Comparison of ENCODE assay signal across 8 mouse cellular contexts in the genomic region with DNA sequence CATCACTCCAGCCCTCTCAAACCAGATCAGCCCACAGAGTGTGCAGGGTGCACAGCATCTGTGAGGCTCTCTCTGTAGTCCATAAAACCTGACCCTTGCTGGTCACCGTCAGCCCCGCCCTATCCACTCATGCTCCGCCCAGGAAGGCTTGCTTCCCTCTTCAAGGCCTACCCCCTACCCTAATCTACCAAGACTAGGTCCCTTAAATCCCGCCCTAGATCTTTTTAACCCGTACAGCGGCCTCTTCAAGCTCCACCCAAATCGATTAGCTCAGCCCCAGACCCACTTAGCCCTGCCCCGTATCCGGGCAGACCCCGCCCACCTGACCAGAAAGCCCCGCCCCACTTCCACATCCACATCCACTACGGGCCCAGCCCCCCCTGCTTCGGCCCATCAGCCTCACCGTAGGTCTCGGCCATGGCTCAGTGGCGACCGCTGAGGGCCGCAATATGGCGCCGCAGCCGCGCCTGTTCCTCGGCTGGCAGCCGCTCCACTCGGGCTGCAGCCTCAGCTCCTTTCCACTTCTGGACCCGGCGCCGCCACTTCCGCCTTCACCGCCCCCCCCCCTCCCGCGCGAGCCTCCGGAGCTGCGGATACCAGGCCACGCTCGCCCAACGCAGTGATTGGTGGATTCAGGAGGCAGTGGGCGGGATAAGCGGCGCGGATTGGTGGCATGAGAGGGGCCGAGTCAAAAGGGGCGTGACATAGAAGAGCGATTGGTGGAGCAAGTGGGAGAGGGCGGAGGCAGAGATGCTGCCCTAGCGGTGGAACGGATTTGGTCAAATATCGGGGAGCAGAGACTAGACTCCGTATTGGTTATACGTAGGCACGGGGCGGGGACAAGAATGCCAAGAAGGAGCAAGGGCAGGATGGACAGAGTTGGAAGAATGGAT. TPM values are rescaled to one million over a fixed set of nuclear protein-coding genes. Genes with fewer than 3 reads are reported as not detected.
A peak's percentile ranks its signal among the peaks of the same experiment; 100 is the strongest.
DNase-seq lines count a peak whose midpoint lies in the region; ATAC-seq lines count a peak whose summit lies in the region.

A gene (minus strand): TSS at position 573 of the 893 bp plus-strand sequence.

- no peaks in the 10 kb centered on the region for H3K27me3 ChIP-seq in heart, embryonic 10.5 days (ENCODE audit: insufficient read depth, poor library complexity, severe bottlenecking)
- H3K27me3 ChIP-seq in kidney, embryonic 15.5 days: no peaks in the 10 kb centered on the region

- H3K4me3 ChIP-seq in heart, embryonic 10.5 days: peak within 1 kb of the TSS; percentile 76
- H3K4me3 ChIP-seq in kidney, embryonic 15.5 days (replicated peaks): peak within 1 kb of the TSS; percentile 70

- H3K27ac ChIP-seq in heart, embryonic 10.5 days: peak within 1 kb of the TSS; percentile 92
- peak within 1 kb of the TSS; percentile 97 for H3K27ac ChIP-seq in kidney, embryonic 15.5 days

- peaks cover 3% of the 10 kb centered on the region; the same call in 1 of the 2 replicates for H3K4me1 ChIP-seq in heart, embryonic 10.5 days
- peaks cover 28% of the 10 kb centered on the region for H3K4me1 ChIP-seq in kidney, embryonic 15.5 days

- peak; percentile 96 for ATAC-seq in erythroblast, adult 5-6 weeks (replicated peaks; ENCODE audit: low FRiP score, poor library complexity, severe bottlenecking)
- ATAC-seq in kidney, embryonic 15.5 days (replicated peaks; ENCODE audit: low FRiP score): peak; percentile 98
- peak; percentile 97 for ATAC-seq in monocyte, adult 5-6 weeks (replicated peaks; ENCODE audit: insufficient number of reproducible peaks, low FRiP score, low TSS enrichment, poor library complexity, severe bottlenecking)

- under 1% methylated on average over 53 of the region's 53 CpGs for WGBS in heart, embryonic 10.5 days
- WGBS in kidney, embryonic 15.5 days: under 1% methylated on average over 53 of the region's 53 CpGs

- peak within 1 kb of the TSS; percentile 56 for H3K4me2 ChIP-seq in kidney, embryonic 15.5 days

- H3K9ac ChIP-seq in kidney, embryonic 15.5 days: peak within 1 kb of the TSS; percentile 61

- no peaks in the 10 kb centered on the region for H3K9me3 ChIP-seq in heart, embryonic 10.5 days
- no peaks in the 10 kb centered on the region for H3K9me3 ChIP-seq in kidney, embryonic 15.5 days (replicated peaks)

- peak; percentile 97 for DNase-seq in B cell, adult 2 months
- DNase-seq in brain, adult 2 months (ENCODE audit: low read depth, low spot score): peak; percentile 100
- peak; percentile 100 for DNase-seq in heart, embryonic 10.5 days (ENCODE audit: low spot score)
- peak; percentile 99 for DNase-seq in liver
- DNase-seq in spleen, postnatal 4 days (ENCODE audit: low spot score in 2 of 2): peak; percentile 99

- peaks cover 26% of the 10 kb centered on the region for H3K36me3 ChIP-seq in heart, embryonic 10.5 days
- peaks cover 24% of the 10 kb centered on the region for H3K36me3 ChIP-seq in kidney, embryonic 15.5 days

RNA-seq across cellular contexts. Expression of the gene that starts here (rescaled TPM):
- 11.1 and 18.0 TPM in 2 replicates for total RNA-seq in erythroblast, adult 5-6 weeks (2015; ENCODE audit: low replicate concordance)
- 4.0 and 7.8 TPM in 2 replicates for total RNA-seq in erythroblast, adult 5-6 weeks (2017; ENCODE audit: low replicate concordance)
- 59.4 and 63.2 TPM in 2 replicates for polyA plus RNA-seq in heart, embryonic 10.5 days (2016; fragmentation: Nextera tagmentation; extraction: Ambion mirVana)
- 60.1 and 66.8 TPM in 2 replicates for polyA plus RNA-seq in kidney, embryonic 15.5 days (2015; fragmentation: Nextera tagmentation; extraction: Ambion mirVana)
- 19.0 to 40.2 TPM (median 40.1 TPM) in 3 replicates for total RNA-seq in monocyte, adult 5-6 weeks (2017)

Comparison
In these comparisons a context has a peak if more than half of its experiments do, and no peak if none do; other contexts are left out.
1. Peak in every context shown above with its lines: DNase-seq, ATAC-seq, H3K4me3 ChIP-seq and H3K27ac ChIP-seq.